Mouse (Mus musculus) brain, embryonic 14.5 days (tissue): ENCODE data around the gene Col11a2.

ENCODE experiments used
- CTCF ChIP-seq: fragments of 200-500 bp; IDR thresholded peaks from 2 replicates; pipeline ENCODE4 v1.5.1; 2012; ENCODE audit warnings: inconsistent platforms, mild to moderate bottlenecking, moderate library complexity, borderline replicate concordance; ENCODE audit not compliant: insufficient read depth, insufficient read length; ENCODE audit errors: extremely low read depth
- POLR2A ChIP-seq: fragments of 200-500 bp; IDR thresholded peaks from 2 replicates; pipeline ENCODE4 v1.6.1; 2012; ENCODE audit warnings: mild to moderate bottlenecking, inconsistent platforms, borderline replicate concordance; ENCODE audit not compliant: poor library complexity, insufficient read depth, insufficient read length, severe bottlenecking; ENCODE audit errors: extremely low read depth

GRCm38 (mm10) chr17:34045941-34046340 lies 6.7 kb downstream of the Col11a2 start:
- TF ChIP-seq CTCF (no peak), POLR2A (no peak)
